Mouse (Mus musculus) left cerebral cortex, postnatal 14 days (tissue): ENCODE measurements around the gene Arpc1b. TPM values are rescaled to one million over a fixed set of nuclear protein-coding genes. Genes with fewer than 3 reads are reported as not detected.
"Not testable (repeated sequence)": the region's sequence is repeated elsewhere in the genome, so short reads cannot be mapped to it uniquely, and the experiment has no call there.

Source experiments
- DNase-seq, 2 experiments: peaks; one replicate each; pipeline ENCODE4 v3.0.0; 2021 to 2022; ENCODE audit warnings: low spot score in 2 of 2, mixed read lengths in 1 of 2
- intact Hi-C: fragments of 180-260 bp; cut with DNase I; formaldehyde crosslinking; loops from one replicate; pipeline ENCODE4 v1.15.1; 2025
- long read RNA-seq, 2 experiments: library from polyadenylated mRNA; stranded (forward); transcript quantifications; one replicate each; pipeline ENCODE4 v2.0.0; 2021
- total RNA-seq, 2 experiments: library from RNA; stranded (reverse); gene quantifications; 2 replicates each; pipeline ENCODE4 v1.2.3; 2021

The Arpc1b gene
- 10 to 100 TPM; 31.3 to 35.0 TPM for total RNA-seq
- long read RNA-seq, experiment 1, transcript Arpc1b-201 (10 exons, 3,105 nt), result major isoform, 33 of 38 reads
- long read RNA-seq, experiment 1, partial matches to known transcripts, result 1 of 38 reads
- long read RNA-seq, experiment 1, other reads (novel, unspliced or antisense), result 3 of 38 reads
- long read RNA-seq, experiment 2, transcript Arpc1b-201 (10 exons, 3,105 nt), result major isoform, 19 of 24 reads
- long read RNA-seq, experiment 2, partial matches to known transcripts, result 0 of 24 reads
- long read RNA-seq, experiment 2, other reads (novel, unspliced or antisense), result 5 of 24 reads

- DNase-seq, result peak in 1 of 2 experiments; percentile 40
- intact Hi-C loops, result no loop called here
These were observed at the start of gene Arpc1b for GRCm38 (mm10) chr5:145114071-145114605. TSS of gene Arpc1b (plus strand) at chr5:145114215.

GRCm38 (mm10) chr5:145064765-145065340 lies 49.2 kb upstream of the Arpc1b start:
- intact Hi-C loops, result loop anchor here (10.0 kb wide), 1 partner anchor 60 kb away; no protein-coding TSS in a partner anchor
- DNase-seq, result no peak

- no peak for DNase-seq
- intact Hi-C loops, result loop anchor here (10.0 kb wide), 1 partner anchor 64 kb away; no protein-coding TSS in a partner anchor
These were observed 45.2 kb upstream of the Arpc1b start for GRCm38 (mm10) chr5:145068863-145069262.

GRCm38 (mm10) chr5:145069707-145070106 lies 44.3 kb upstream of the Arpc1b start:
- peak; percentile 78 to 87 for DNase-seq
- intact Hi-C loops, result loop anchor here (10.0 kb wide), 1 partner anchor 65 kb away; no protein-coding TSS in a partner anchor

- DNase-seq, result no peak
- intact Hi-C loops, result no loop called here
These were observed 42.7 kb upstream of the Arpc1b start for GRCm38 (mm10) chr5:145071342-145071741.

GRCm38 (mm10) chr5:145075081-145075480 lies 38.9 kb upstream of the Arpc1b start:
- intact Hi-C loops, result no loop called here
- no peak for DNase-seq

- DNase-seq, result no peak
- intact Hi-C loops, result no loop called here
These were observed 32.0 kb upstream of the Arpc1b start for GRCm38 (mm10) chr5:145081866-145082613.

GRCm38 (mm10) chr5:145083201-145083600 lies 30.8 kb upstream of the Arpc1b start:
- intact Hi-C loops, DNase-seq: not testable (repeated sequence)

- intact Hi-C loops, result no loop called here
- peak; percentile 90 to 93 for DNase-seq
These were observed 30.2 kb upstream of the Arpc1b start, which contains the start of the genes Arpc1a and Kpna7 for GRCm38 (mm10) chr5:145083632-145084451. TSS of gene Arpc1a (plus strand) at chr5:145083830. TSS of gene Kpna7 (minus strand) at chr5:145084030.

GRCm38 (mm10) chr5:145084822-145085221 lies 29.2 kb upstream of the Arpc1b start:
- DNase-seq, result no peak
- intact Hi-C loops, result no loop called here

- no peak for DNase-seq
- intact Hi-C loops, result no loop called here
These were observed 25.8 kb upstream of the Arpc1b start for GRCm38 (mm10) chr5:145088186-145088585.

GRCm38 (mm10) chr5:145089878-145090277 lies 24.1 kb upstream of the Arpc1b start:
- no peak for DNase-seq
- intact Hi-C loops, result no loop called here

GRCm38 (mm10) chr5:145096195-145096594 lies 17.8 kb upstream of the Arpc1b start:
- intact Hi-C loops, result no loop called here

GRCm38 (mm10) chr5:145098340-145098821 lies 15.6 kb upstream of the Arpc1b start:
- DNase-seq, result no peak
- intact Hi-C loops, result no loop called here

More at GRCm38 (mm10) chr5:145096195-145096594, 17.8 kb upstream of the Arpc1b start:
- DNase-seq, result no peak

GRCm38 (mm10) chr5:145100960-145101359 lies 13.1 kb upstream of the Arpc1b start:
- DNase-seq, result no peak
- intact Hi-C loops, result no loop called here

- intact Hi-C loops, DNase-seq: not testable (repeated sequence)
These were observed 12.6 kb upstream of the Arpc1b start for GRCm38 (mm10) chr5:145101451-145101850.

- intact Hi-C loops, result no loop called here
- DNase-seq, result no peak
These were observed 11.3 kb upstream of the Arpc1b start for GRCm38 (mm10) chr5:145102706-145103105.

GRCm38 (mm10) chr5:145104328-145104727 lies 9.7 kb upstream of the Arpc1b start:
- intact Hi-C loops, result no loop called here
- DNase-seq, result peak; percentile 33 to 51
